Mouse (Mus musculus): ENCODE data around the gene Ccdc134. TPM values are rescaled to one million over a fixed set of nuclear protein-coding genes. Genes with fewer than 3 reads are reported as not detected.
"Not testable (repeated sequence)": the region's sequence is repeated elsewhere in the genome, so short reads cannot be mapped to it uniquely, and the experiment has no call there.

Ccdc134 gene
- polyA plus RNA-seq, 1 experiment from 2014 or later, result 11.0 TPM

DNA sequence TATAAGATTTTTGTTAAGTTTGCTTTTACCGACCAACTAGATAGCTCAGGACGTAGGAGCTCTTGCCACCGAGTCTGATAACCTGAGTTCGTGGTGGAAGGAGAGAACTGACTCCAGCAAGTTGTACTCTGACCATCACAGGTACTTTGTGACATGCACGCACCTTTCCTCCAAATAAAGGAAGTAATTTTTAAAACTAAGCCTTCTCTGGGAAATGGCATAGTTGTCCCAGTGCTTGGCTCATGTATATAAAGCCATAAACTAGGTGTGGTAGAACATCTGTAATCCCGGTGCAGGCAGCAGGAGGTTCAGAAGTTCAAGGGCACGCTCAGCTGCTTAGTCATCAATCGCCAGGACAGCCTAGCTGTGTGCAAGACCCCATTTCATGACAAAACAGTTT lies 7.2 kb upstream of the Ccdc134 start:
- H3K27ac ChIP-seq (replicated peaks; ENCODE audit: low read depth, low read length), result no peak overlapping the region
- no peaks in the 10 kb centered on the region for H3K4me1 ChIP-seq (ENCODE audit: control insufficient read depth, insufficient read depth, low read length)
- no peak for DNase-seq
- ATAC-seq (ENCODE audit: low FRiP score, low TSS enrichment), result no peak
- WGBS, result 93% methylated on average over 8 of the region's 8 CpGs
- H3K9ac ChIP-seq (replicated peaks; ENCODE audit: low read length), result no peak overlapping the region
- no peak overlapping the region for H3K4me3 ChIP-seq (replicated peaks; ENCODE audit: low read depth, low read length)
- H3K4me2 ChIP-seq (ENCODE audit: low read length), result no peak overlapping the region
- no peaks in the 10 kb centered on the region for H3K9me3 ChIP-seq (ENCODE audit: control insufficient read depth, low read length)
- H3K36me3 ChIP-seq (ENCODE audit: control insufficient read depth, insufficient read depth, low read length), result no peaks in the 10 kb centered on the region
- no peaks in the 10 kb centered on the region for H3K27me3 ChIP-seq (ENCODE audit: control insufficient read depth, insufficient read depth, low read length)

- DNase-seq; H3K36me3 ChIP-seq (ENCODE audit: control insufficient read depth, insufficient read depth, low read length); ATAC-seq (ENCODE audit: low FRiP score, low TSS enrichment); H3K27ac ChIP-seq (replicated peaks; ENCODE audit: low read depth, low read length); H3K9me3 ChIP-seq (ENCODE audit: control insufficient read depth, low read length); H3K9ac ChIP-seq (replicated peaks; ENCODE audit: low read length); H3K27me3 ChIP-seq (ENCODE audit: control insufficient read depth, insufficient read depth, low read length); H3K4me1 ChIP-seq (ENCODE audit: control insufficient read depth, insufficient read depth, low read length): not testable (repeated sequence)
- 80% methylated on average over 4 of the region's 4 CpGs for WGBS
- Histone ChIP-seq H3K4me2 (ENCODE audit: low read length) (peak overlapping the region; percentile 96; the same call in 1 of the 2 replicates), H3K4me3 (replicated peaks; ENCODE audit: low read depth, low read length) (peak overlapping the region; percentile 75; the same call in 1 of the 2 replicates)
Observed at GRCm38 (mm10) chr15:82126690-82127089, 1.0 kb upstream of the Ccdc134 start.

DNA sequence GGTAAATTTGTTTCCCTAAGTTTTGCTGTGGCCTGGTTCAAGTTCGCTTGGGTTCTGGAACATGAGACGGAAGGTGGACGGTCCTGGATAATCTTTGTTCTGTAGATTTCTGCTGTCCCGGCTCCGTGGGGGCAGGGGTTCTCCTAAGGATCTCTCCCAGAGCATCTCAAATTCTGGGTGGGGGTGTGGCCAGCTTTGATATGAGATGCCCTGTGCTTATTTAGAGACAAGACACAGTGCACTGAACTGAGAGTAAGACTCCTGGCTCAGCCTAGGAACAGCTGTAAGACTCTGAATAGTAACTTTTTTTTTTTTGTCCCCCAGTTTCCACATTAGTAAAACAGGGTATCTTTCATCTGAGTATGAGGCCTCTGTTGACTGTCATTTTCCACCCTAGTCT lies 676 bp downstream of the Ccdc134 start:
- H3K36me3 ChIP-seq (ENCODE audit: control insufficient read depth, insufficient read depth, low read length), result peaks cover 10% of the 10 kb centered on the region
- peak overlapping the region; percentile 96 for H3K4me2 ChIP-seq (ENCODE audit: low read length)
- H3K9me3 ChIP-seq (ENCODE audit: control insufficient read depth, low read length), result no peaks in the 10 kb centered on the region
- ATAC-seq (ENCODE audit: low FRiP score, low TSS enrichment), result no peak
- no peaks in the 10 kb centered on the region for H3K27me3 ChIP-seq (ENCODE audit: control insufficient read depth, insufficient read depth, low read length)
- WGBS, result 3% methylated on average over 5 of the region's 5 CpGs
- H3K9ac ChIP-seq (replicated peaks; ENCODE audit: low read length), result peak overlapping the region; percentile 62
- H3K4me1 ChIP-seq (ENCODE audit: control insufficient read depth, insufficient read depth, low read length), result peaks cover 8% of the 10 kb centered on the region
- DNase-seq, result no peak
- H3K4me3 ChIP-seq (replicated peaks; ENCODE audit: low read depth, low read length), result peak overlapping the region; percentile 75
- H3K27ac ChIP-seq (replicated peaks; ENCODE audit: low read depth, low read length), result no peak overlapping the region

- peaks cover 12% of the 10 kb centered on the region for H3K36me3 ChIP-seq (ENCODE audit: control insufficient read depth, insufficient read depth, low read length)
- H3K9me3 ChIP-seq (ENCODE audit: control insufficient read depth, low read length), result no peaks in the 10 kb centered on the region
- no peak for ATAC-seq (ENCODE audit: low FRiP score, low TSS enrichment)
- no peak overlapping the region for H3K9ac ChIP-seq (replicated peaks; ENCODE audit: low read length)
- no peak overlapping the region for H3K27ac ChIP-seq (replicated peaks; ENCODE audit: low read depth, low read length)
- no peak overlapping the region for H3K4me2 ChIP-seq (ENCODE audit: low read length)
- no peak for DNase-seq
- WGBS, result 63% methylated on average over 7 of the region's 7 CpGs
- no peaks in the 10 kb centered on the region for H3K27me3 ChIP-seq (ENCODE audit: control insufficient read depth, insufficient read depth, low read length)
- H3K4me1 ChIP-seq (ENCODE audit: control insufficient read depth, insufficient read depth, low read length), result peaks cover 8% of the 10 kb centered on the region
- H3K4me3 ChIP-seq (replicated peaks; ENCODE audit: low read depth, low read length), result no peak overlapping the region
Observed at GRCm38 (mm10) chr15:82130599-82130998, 2.9 kb downstream of the Ccdc134 start.

GRCm38 (mm10) chr15:82135372-82135771 lies 7.7 kb downstream of the Ccdc134 start:
- Histone ChIP-seq H3K27ac (replicated peaks; ENCODE audit: low read depth, low read length) (no peak overlapping the region), H3K4me3 (replicated peaks; ENCODE audit: low read depth, low read length) (no peak overlapping the region), H3K4me1 (ENCODE audit: control insufficient read depth, insufficient read depth, low read length) (no peaks in the 10 kb centered on the region), H3K36me3 (ENCODE audit: control insufficient read depth, insufficient read depth, low read length) (peaks cover 12% of the 10 kb centered on the region), H3K27me3 (ENCODE audit: control insufficient read depth, insufficient read depth, low read length) (no peaks in the 10 kb centered on the region), H3K9me3 (ENCODE audit: control insufficient read depth, low read length) (no peaks in the 10 kb centered on the region), H3K9ac (replicated peaks; ENCODE audit: low read length) (no peak overlapping the region), H3K4me2 (ENCODE audit: low read length) (no peak overlapping the region)
- 86% methylated on average over 4 of the region's 4 CpGs for WGBS
- no peak for ATAC-seq (ENCODE audit: low FRiP score, low TSS enrichment)
- no peak for DNase-seq

- no peaks in the 10 kb centered on the region for H3K4me1 ChIP-seq (ENCODE audit: control insufficient read depth, insufficient read depth, low read length)
- H3K4me2 ChIP-seq (ENCODE audit: low read length), result no peak overlapping the region
- no peak overlapping the region for H3K9ac ChIP-seq (replicated peaks; ENCODE audit: low read length)
- peak; percentile 84 for DNase-seq
- H3K27ac ChIP-seq (replicated peaks; ENCODE audit: low read depth, low read length), result no peak overlapping the region
- ATAC-seq (ENCODE audit: low FRiP score, low TSS enrichment), result no peak
- H3K27me3 ChIP-seq (ENCODE audit: control insufficient read depth, insufficient read depth, low read length), result no peaks in the 10 kb centered on the region
- 49% methylated on average over 4 of the region's 4 CpGs for WGBS
- peaks cover 13% of the 10 kb centered on the region for H3K36me3 ChIP-seq (ENCODE audit: control insufficient read depth, insufficient read depth, low read length)
- no peaks in the 10 kb centered on the region for H3K9me3 ChIP-seq (ENCODE audit: control insufficient read depth, low read length)
- H3K4me3 ChIP-seq (replicated peaks; ENCODE audit: low read depth, low read length), result no peak overlapping the region
Observed at GRCm38 (mm10) chr15:82138565-82138964, 10.8 kb downstream of the Ccdc134 start.

GRCm38 (mm10) chr15:82139196-82139595 lies 11.5 kb downstream of the Ccdc134 start:
- no peaks in the 10 kb centered on the region for H3K27me3 ChIP-seq (ENCODE audit: control insufficient read depth, insufficient read depth, low read length)
- H3K4me2 ChIP-seq (ENCODE audit: low read length), result no peak overlapping the region
- no peak overlapping the region for H3K9ac ChIP-seq (replicated peaks; ENCODE audit: low read length)
- ATAC-seq (ENCODE audit: low FRiP score, low TSS enrichment) (no peak), DNase-seq (peak; percentile 56)
- H3K4me3 ChIP-seq (replicated peaks; ENCODE audit: low read depth, low read length), result no peak overlapping the region
- no peaks in the 10 kb centered on the region for H3K9me3 ChIP-seq (ENCODE audit: control insufficient read depth, low read length)
- H3K27ac ChIP-seq (replicated peaks; ENCODE audit: low read depth, low read length), result no peak overlapping the region
- peaks cover 13% of the 10 kb centered on the region for H3K36me3 ChIP-seq (ENCODE audit: control insufficient read depth, insufficient read depth, low read length)
- 92% methylated on average over 8 of the region's 8 CpGs for whole genome bisulfite sequencing
- no peaks in the 10 kb centered on the region for H3K4me1 ChIP-seq (ENCODE audit: control insufficient read depth, insufficient read depth, low read length)

DNA sequence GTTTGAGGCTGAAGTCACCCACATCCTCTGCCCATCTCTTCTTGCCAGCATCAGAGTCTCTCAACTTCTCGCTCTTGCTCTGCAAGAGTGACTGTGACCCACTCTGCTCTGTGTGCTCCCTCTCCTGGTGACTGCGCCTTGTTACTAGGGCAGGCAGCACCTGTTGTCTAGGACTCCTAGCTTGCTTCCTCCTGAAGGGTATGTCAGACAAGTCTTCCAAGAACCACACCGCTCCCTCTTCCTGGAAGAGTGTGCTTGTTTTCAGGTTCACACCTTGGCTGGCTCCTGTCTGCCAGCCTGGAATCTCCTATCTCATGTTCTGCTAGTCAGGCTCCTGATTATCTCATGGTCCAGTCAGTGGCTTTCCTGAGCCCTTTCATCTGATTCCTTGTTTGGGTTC lies 12.6 kb downstream of the Ccdc134 start:
- WGBS, result 92% methylated on average over 3 of the region's 3 CpGs
- no peak for ATAC-seq (ENCODE audit: low FRiP score, low TSS enrichment)
- Histone ChIP-seq H3K9me3 (ENCODE audit: control insufficient read depth, low read length) (no peaks in the 10 kb centered on the region), H3K36me3 (ENCODE audit: control insufficient read depth, insufficient read depth, low read length) (peaks cover 12% of the 10 kb centered on the region), H3K4me1 (ENCODE audit: control insufficient read depth, insufficient read depth, low read length) (peaks cover under 1% of the 10 kb centered on the region; the same call in 1 of the 2 replicates), H3K27ac (replicated peaks; ENCODE audit: low read depth, low read length) (no peak overlapping the region), H3K9ac (replicated peaks; ENCODE audit: low read length) (no peak overlapping the region), H3K4me2 (ENCODE audit: low read length) (no peak overlapping the region), H3K4me3 (replicated peaks; ENCODE audit: low read depth, low read length) (no peak overlapping the region), H3K27me3 (ENCODE audit: control insufficient read depth, insufficient read depth, low read length) (no peaks in the 10 kb centered on the region)
- no peak for DNase-seq

GRCm38 (mm10) chr15:82144157-82144556 lies 16.4 kb downstream of the Ccdc134 start:
- H3K4me1 ChIP-seq (ENCODE audit: control insufficient read depth, insufficient read depth, low read length), result peaks cover 24% of the 10 kb centered on the region
- H3K4me3 ChIP-seq (replicated peaks; ENCODE audit: low read depth, low read length), result no peak overlapping the region
- DNase-seq, result no peak
- peaks cover 10% of the 10 kb centered on the region for H3K36me3 ChIP-seq (ENCODE audit: control insufficient read depth, insufficient read depth, low read length)
- H3K27me3 ChIP-seq (ENCODE audit: control insufficient read depth, insufficient read depth, low read length), result no peaks in the 10 kb centered on the region
- peak overlapping the region; percentile 60 for H3K27ac ChIP-seq (replicated peaks; ENCODE audit: low read depth, low read length)
- H3K4me2 ChIP-seq (ENCODE audit: low read length), result no peak overlapping the region
- WGBS, result 93% methylated on average over 5 of the region's 5 CpGs
- no peak overlapping the region for H3K9ac ChIP-seq (replicated peaks; ENCODE audit: low read length)
- ATAC-seq (ENCODE audit: low FRiP score, low TSS enrichment), result no peak
- no peaks in the 10 kb centered on the region for H3K9me3 ChIP-seq (ENCODE audit: control insufficient read depth, low read length)

Measured in midbrain, embryonic 14.5 days (tissue).